Mouse (Mus musculus) C2C12 (cell line): ENCODE measurements around the gene Htr7. TPM values are rescaled to one million over a fixed set of nuclear protein-coding genes. Genes with fewer than 3 reads are reported as not detected.

Experiments
- H3K27me3 ChIP-seq: one replicate; pipeline ENCODE4 v1.6.1; 2011; ENCODE audit not compliant: control insufficient read depth, insufficient read depth, insufficient read length
- H3K36me3 ChIP-seq: one replicate; pipeline ENCODE4 v1.6.1; 2011; ENCODE audit not compliant: control insufficient read depth, insufficient read depth
- H3K4me3 ChIP-seq: one replicate; pipeline ENCODE4 v1.5.1; 2011; ENCODE audit warnings: mild to moderate bottlenecking, control low read depth; ENCODE audit not compliant: poor library complexity, insufficient read depth, severe bottlenecking
- H3K79me2 ChIP-seq: one replicate; pipeline ENCODE4 v1.6.1; 2011; ENCODE audit not compliant: control insufficient read depth, insufficient read depth
- H3K79me3 ChIP-seq: one replicate; pipeline ENCODE4 v1.6.1; 2011; ENCODE audit warnings: low read depth, control low read depth
- H3ac ChIP-seq: one replicate; pipeline ENCODE3; 2011; ENCODE audit warnings: low read depth; ENCODE audit not compliant: control insufficient read depth, insufficient read length
- CEBPB ChIP-seq: IDR thresholded peaks from one replicate; pipeline ENCODE4 v1.6.1; 2011; ENCODE audit warnings: low read depth, mild to moderate bottlenecking, control low read depth, moderate library complexity
- CTCF ChIP-seq: IDR thresholded peaks from one replicate; pipeline ENCODE4 v1.5.1; 2011; ENCODE audit not compliant: control insufficient read depth, insufficient read depth, insufficient read length
- FOSL1 ChIP-seq: IDR thresholded peaks from one replicate; pipeline ENCODE4 v1.8.0; 2011; ENCODE audit warnings: mild to moderate bottlenecking, low read length; ENCODE audit not compliant: poor library complexity, insufficient read depth, severe bottlenecking
- MAX ChIP-seq: IDR thresholded peaks from one replicate; pipeline ENCODE4 v1.6.1; 2011; ENCODE audit warnings: mild to moderate bottlenecking, control low read depth
- MYOD1 ChIP-seq: IDR thresholded peaks from one replicate; pipeline ENCODE4 v1.6.1; 2011; ENCODE audit warnings: low read depth; ENCODE audit not compliant: control insufficient read depth, insufficient read length
- MYOG ChIP-seq: IDR thresholded peaks from one replicate; pipeline ENCODE4 v1.6.1; 2011; ENCODE audit not compliant: control insufficient read depth, insufficient read length; ENCODE audit errors: extremely low read depth
- USF1 ChIP-seq: IDR thresholded peaks from one replicate; pipeline ENCODE4 v1.6.1; 2011; ENCODE audit warnings: low read depth, mild to moderate bottlenecking, control low read depth, moderate library complexity
- polyA plus RNA-seq: library from polyadenylated mRNA; unstranded; fragments of >200 nt; fragmentation: generic; extraction: Trizol; gene quantifications from one replicate; pipeline ENCODE4 v1.2.1, GENCODE M21; 2012; ENCODE audit warnings: missing spikeins

Htr7 gene
- polyA plus RNA-seq, 1 experiment = 0.90 TPM

DNA sequence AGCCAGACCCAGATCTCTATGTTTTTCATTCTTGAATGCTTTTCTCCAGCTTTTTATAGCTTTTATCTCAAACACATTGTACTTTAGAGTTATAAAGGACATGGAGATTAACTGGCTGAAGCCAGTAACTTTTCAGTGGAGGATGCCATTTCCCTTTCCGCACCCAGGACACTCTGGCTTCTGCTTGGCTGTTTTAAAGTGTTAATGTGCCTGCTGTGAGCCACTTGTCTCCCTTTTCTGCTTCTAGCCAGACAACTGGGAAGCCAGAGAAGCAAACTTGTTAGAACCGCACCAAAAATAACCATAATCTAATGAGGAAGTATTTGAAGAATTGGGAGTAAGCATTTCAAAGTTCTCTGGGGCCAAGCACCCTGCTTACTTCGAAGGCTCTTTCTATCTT, 42.5 kb downstream of the Htr7 start:
- H3K4me3 ChIP-seq = no peak overlapping the region
- TF ChIP-seq CTCF = no peak
- TF ChIP-seq MAX = no peak
- no peak for TF ChIP-seq MYOD1
- no peak for TF ChIP-seq MYOG
- no peak for TF ChIP-seq FOSL1
- TF ChIP-seq USF1 = no peak
- no peak for TF ChIP-seq CEBPB
- no peaks in the 10 kb centered on the region for H3K27me3 ChIP-seq
- no peaks in the 10 kb centered on the region for H3K79me2 ChIP-seq
- H3K36me3 ChIP-seq = no peaks in the 10 kb centered on the region
- no peak overlapping the region for H3ac ChIP-seq
- no peaks in the 10 kb centered on the region for H3K79me3 ChIP-seq

DNA sequence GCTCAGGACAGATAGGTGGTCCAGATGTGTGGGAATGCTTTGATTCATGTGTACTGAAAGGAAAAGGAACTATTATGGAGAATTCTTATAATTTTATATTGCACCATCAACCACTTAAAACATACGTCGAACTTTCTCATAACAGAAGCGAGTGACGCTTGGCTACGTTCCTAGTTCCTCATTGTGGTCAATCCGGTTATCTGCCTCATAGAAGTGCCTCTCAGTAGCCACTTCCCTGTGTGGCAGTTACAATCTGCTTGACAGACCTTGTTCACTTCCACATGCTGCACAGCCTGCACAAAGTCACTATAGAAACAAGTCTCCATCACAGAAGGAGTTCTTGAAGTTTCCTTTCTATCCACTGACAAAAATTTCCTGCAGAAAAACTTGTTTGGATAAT, 51.0 kb downstream of the Htr7 start:
- no peak for TF ChIP-seq FOSL1
- no peak for TF ChIP-seq MYOD1
- TF ChIP-seq CTCF = no peak
- TF ChIP-seq CEBPB = no peak
- no peak for TF ChIP-seq MYOG
- no peak for TF ChIP-seq MAX
- no peak for TF ChIP-seq USF1
- H3K79me2 ChIP-seq = no peaks in the 10 kb centered on the region
- no peaks in the 10 kb centered on the region for H3K27me3 ChIP-seq
- no peaks in the 10 kb centered on the region for H3K36me3 ChIP-seq
- no peaks in the 10 kb centered on the region for H3K79me3 ChIP-seq
- no peak overlapping the region for H3ac ChIP-seq
- no peak overlapping the region for H3K4me3 ChIP-seq

DNA sequence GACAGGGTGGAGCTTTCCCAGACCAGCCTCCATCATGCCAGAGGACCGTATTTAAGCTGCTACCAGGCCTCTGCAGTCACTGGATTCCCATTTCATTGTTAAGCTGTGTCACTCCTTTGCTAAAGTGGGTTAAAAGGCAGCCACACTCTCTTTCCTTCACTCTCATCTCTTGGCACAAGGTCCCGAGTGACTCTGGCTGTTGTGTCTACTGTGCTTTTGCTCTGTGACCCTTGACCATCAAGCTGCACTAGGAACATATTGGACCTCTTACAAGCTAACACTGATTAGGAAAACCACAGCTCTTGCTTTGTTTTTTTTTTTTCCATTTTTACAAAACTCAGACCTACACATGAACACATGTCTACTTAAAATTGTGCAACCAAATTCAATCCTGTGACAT, 52.3 kb downstream of the Htr7 start:
- Histone ChIP-seq H3K36me3 (no peaks in the 10 kb centered on the region), H3K79me2 (no peaks in the 10 kb centered on the region), H3K4me3 (no peak overlapping the region), H3K27me3 (no peaks in the 10 kb centered on the region), H3ac (no peak overlapping the region), H3K79me3 (no peaks in the 10 kb centered on the region)
- no peak for TF ChIP-seq CEBPB
- no peak for TF ChIP-seq MYOG
- no peak for TF ChIP-seq MYOD1
- no peak for TF ChIP-seq FOSL1
- TF ChIP-seq CTCF = no peak
- TF ChIP-seq MAX = no peak
- TF ChIP-seq USF1 = no peak

DNA sequence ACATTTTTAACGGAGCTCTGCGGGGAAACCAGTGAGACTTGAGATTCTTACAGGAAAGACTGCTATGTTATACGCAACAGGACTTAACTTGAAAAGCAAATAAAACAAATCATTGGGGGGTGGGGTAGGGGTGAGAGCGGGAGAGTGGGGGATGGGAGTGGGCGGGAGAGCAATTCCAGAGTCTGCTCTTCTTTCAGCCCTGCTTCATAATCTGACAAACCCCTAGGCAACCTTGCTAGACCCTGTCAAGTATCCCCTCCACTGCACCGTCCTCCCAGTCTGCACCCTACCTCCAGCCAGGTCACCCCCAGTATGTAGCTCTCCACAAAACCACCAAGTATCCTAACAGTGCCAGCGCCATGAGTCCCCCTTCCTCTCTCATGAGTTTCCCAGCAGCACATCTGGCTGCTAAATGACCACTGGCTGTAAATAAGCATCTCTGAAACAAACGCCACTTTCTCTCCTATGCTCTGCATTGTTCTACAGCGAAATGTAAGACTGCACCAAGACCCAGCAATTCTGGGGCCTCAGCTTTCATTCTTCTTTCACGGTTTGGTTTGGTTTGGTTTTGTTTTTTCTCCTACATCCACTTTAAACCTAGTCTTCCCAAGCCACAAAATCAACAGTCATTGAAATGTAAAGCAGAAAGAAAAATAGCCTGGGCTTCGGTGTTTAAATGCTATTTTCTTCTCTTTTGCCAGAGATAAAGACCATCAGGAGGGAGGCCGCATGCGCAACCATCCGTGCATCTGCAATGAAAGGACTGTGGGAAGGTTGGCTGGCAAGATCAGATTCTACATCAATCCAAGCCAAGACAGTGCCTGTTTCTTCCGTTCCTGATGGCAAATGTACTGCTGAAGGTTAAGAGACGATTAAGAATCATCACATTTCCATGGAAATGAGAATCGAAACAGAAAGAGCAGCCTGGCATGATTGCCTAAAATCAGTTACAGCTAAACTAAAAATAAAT, 54.5 kb downstream of the Htr7 start:
- H3K27me3 ChIP-seq = no peaks in the 10 kb centered on the region
- no peak overlapping the region for H3K4me3 ChIP-seq
- H3K79me2 ChIP-seq = no peaks in the 10 kb centered on the region
- H3ac ChIP-seq = no peak overlapping the region
- H3K79me3 ChIP-seq = no peaks in the 10 kb centered on the region
- H3K36me3 ChIP-seq = no peaks in the 10 kb centered on the region
- TF ChIP-seq MYOD1 = no peak
- no peak for TF ChIP-seq CEBPB
- no peak for TF ChIP-seq FOSL1
- no peak for TF ChIP-seq USF1
- TF ChIP-seq CTCF = no peak
- no peak for TF ChIP-seq MYOG
- no peak for TF ChIP-seq MAX

DNA sequence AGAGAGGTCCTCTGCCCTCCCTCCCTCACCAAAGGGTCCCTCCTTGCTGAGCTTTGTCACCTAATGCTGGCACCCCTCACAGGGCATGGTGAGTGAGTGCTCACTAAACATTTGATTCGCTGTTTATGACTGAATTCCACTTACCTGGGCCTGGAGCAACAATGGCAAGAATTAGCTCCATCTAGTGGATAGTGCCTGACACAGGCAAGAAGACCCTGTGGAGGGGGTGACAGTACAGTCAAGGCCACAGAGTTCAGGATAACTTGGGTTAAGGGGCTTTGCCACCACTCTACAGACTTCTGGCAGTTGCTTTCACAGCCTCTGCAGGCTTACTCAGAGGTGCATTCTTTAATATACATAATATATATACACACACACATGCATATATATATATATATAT, 55.8 kb downstream of the Htr7 start:
- H3K27me3 ChIP-seq = no peaks in the 10 kb centered on the region
- TF ChIP-seq FOSL1 (no peak), USF1 (no peak)
- no peak overlapping the region for H3K4me3 ChIP-seq
- no peaks in the 10 kb centered on the region for H3K36me3 ChIP-seq
- H3K79me3 ChIP-seq = no peaks in the 10 kb centered on the region
- H3K79me2 ChIP-seq = no peaks in the 10 kb centered on the region
- no peak overlapping the region for H3ac ChIP-seq

DNA sequence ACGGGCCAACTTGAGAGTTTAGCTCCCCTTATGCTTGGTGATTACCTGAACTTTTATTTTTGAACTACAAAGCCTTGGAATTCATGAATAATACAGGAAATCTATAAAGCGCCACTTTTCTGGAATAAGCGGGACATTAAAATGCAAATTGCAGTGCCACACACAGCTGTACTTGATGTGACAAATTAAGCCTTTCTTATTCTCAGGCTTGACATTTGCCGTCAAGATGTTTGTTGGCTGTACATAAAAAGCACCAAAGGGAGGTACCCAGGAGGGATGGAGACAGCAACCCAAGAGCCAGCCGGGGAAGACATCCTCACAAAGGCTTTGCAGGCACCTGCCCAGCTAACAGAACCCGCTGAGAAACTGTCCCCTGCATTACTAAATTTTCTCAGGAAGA, 56.4 kb downstream of the Htr7 start:
- no peaks in the 10 kb centered on the region for H3K27me3 ChIP-seq
- no peak overlapping the region for H3ac ChIP-seq
- no peak for TF ChIP-seq CTCF
- TF ChIP-seq MAX = no peak
- no peak for TF ChIP-seq USF1
- no peak for TF ChIP-seq CEBPB
- no peaks in the 10 kb centered on the region for H3K36me3 ChIP-seq
- no peaks in the 10 kb centered on the region for H3K79me2 ChIP-seq
- H3K79me3 ChIP-seq = no peaks in the 10 kb centered on the region
- no peak overlapping the region for H3K4me3 ChIP-seq
